Mouse (Mus musculus): ENCODE measurements around the gene Casp9.

The Casp9 gene

GRCm38 (mm10) chr4:141865006-141865405 lies 71.6 kb downstream of the Casp9 start:
- DNase-seq (ENCODE audit: low spot score), result no peak
